Mouse (Mus musculus): ENCODE measurements around the gene Fbxw7. TPM values are rescaled to one million over a fixed set of nuclear protein-coding genes. Genes with fewer than 3 reads are reported as not detected.
A peak's percentile ranks its signal among the peaks of the same experiment; 100 is the strongest.

Gene Fbxw7
- total and polyA plus RNA-seq, 3 experiments: 28.5 to 31.3 (median 29.8) TPM

DNA sequence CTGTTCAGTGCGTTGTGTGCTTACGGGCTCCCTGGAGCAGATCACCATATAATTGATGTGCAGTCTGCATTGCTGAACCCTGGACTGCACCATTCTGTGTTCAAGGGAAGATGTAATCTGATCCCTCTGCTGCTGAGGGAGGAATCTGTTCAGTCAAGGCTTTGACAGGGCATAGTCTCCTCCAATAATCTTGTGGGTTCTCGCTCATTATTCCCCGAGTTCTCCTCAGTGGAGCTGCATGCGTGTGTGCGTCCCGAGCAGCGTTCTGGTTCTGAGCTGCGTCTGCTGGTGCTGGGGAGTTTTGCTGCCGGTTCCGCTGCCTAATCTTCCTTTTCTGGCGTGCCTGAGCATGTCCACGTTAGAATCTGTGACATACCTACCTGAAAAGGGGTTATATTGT, 137.1 kb downstream of the Fbxw7 start:
- in situ Hi-C loops (cut with MboI; ENCODE audit: low pct_ligation_motif_present, low pct_unique_long_range_greater_than_20kb, low sequenced_read_pairs): no loop called here
- TF ChIP-seq MXI1 (IDR thresholded peaks at IDR 0.05; ENCODE audit: low read depth, low read length) (0 out of 2 replicates have a peak, but pooled peaks have one; percentile 46), USF2 (conservative IDR thresholded peaks at IDR 0.05; ENCODE audit: low read depth, low read length) (no peak), TBP (conservative IDR thresholded peaks at IDR 0.05; ENCODE audit: low read depth, low read length) (peak; percentile 62), ZMIZ1 (IDR thresholded peaks at IDR 0.05; ENCODE audit: low read depth, low read length) (peak; percentile 83), GABPA (IDR thresholded peaks at IDR 0.05; ENCODE audit: insufficient replicate concordance, low read depth, low read length) (no peak), TCF12 (IDR thresholded peaks at IDR 0.05; ENCODE audit: low read depth, low read length) (peak; percentile 62), MAX (IDR thresholded peaks at IDR 0.05; ENCODE audit: low read length) (0 out of 2 replicates have a peak, but pooled peaks have one; percentile 2), BHLHE40 (IDR thresholded peaks at IDR 0.05; ENCODE audit: low read depth, low read length) (peak; percentile 24), PAX5 (IDR thresholded peaks at IDR 0.05; ENCODE audit: low read length) (no peak), MYC (IDR thresholded peaks at IDR 0.05; ENCODE audit: low read depth, low read length) (no peak; the same call in 1 of the 2 replicates), RAD21 (IDR thresholded peaks at IDR 0.05; ENCODE audit: low read depth, low read length) (no peak), CTCF (conservative IDR thresholded peaks at IDR 0.05 in 1 of 2, IDR thresholded peaks at IDR 0.05 in 1 of 2; ENCODE audit: low read depth in 2 of 2, low read length in 2 of 2) (no peak), ETS1 (conservative IDR thresholded peaks at IDR 0.05; ENCODE audit: low read depth, low read length) (no peak), E2F4 (IDR thresholded peaks at IDR 0.05; ENCODE audit: insufficient replicate concordance, low read depth, low read length) (no peak), KAT2A (IDR thresholded peaks at IDR 0.05; ENCODE audit: insufficient replicate concordance, low read length) (no peak), RCOR1 (conservative IDR thresholded peaks at IDR 0.05; ENCODE audit: low read depth, low read length) (no peak), EP300 (IDR thresholded peaks at IDR 0.05; ENCODE audit: low read length) (no peak), MEF2A (IDR thresholded peaks at IDR 0.05; ENCODE audit: borderline replicate concordance, low read depth, low read length) (peak; percentile 54; the same call in 1 of the 2 replicates), POLR2A (IDR thresholded peaks at IDR 0.05; ENCODE audit: low read depth, low read length) (peak; percentile 82), UBTF (IDR thresholded peaks at IDR 0.05; ENCODE audit: low read depth, low read length) (no peak; the same call in 1 of the 2 replicates), CHD1 (IDR thresholded peaks at IDR 0.05; ENCODE audit: low read depth, low read length) (peak; percentile 98), MAFK (IDR thresholded peaks at IDR 0.05; ENCODE audit: insufficient replicate concordance, low read length) (no peak), HCFC1 (IDR thresholded peaks at IDR 0.05; ENCODE audit: low read depth, low read length) (no peak), ZNF384 (IDR thresholded peaks at IDR 0.05; ENCODE audit: low read depth, low read length) (no peak), ELF1 (IDR thresholded peaks at IDR 0.05; ENCODE audit: low read depth, low read length) (0 out of 2 replicates have a peak, but pooled peaks have one; percentile 4), CHD2 (IDR thresholded peaks at IDR 0.05; ENCODE audit: low read length) (no peak), SMC3 (IDR thresholded peaks at IDR 0.05; ENCODE audit: low read depth, low read length) (no peak), ZC3H11A (IDR thresholded peaks at IDR 0.05; ENCODE audit: low read depth, low read length) (no peak), ZKSCAN1 (IDR thresholded peaks at IDR 0.05; ENCODE audit: borderline replicate concordance, low read depth, low read length) (no peak), IRF4 (IDR thresholded peaks at IDR 0.05; ENCODE audit: low read depth, low read length) (peak; percentile 53; the same call in 1 of the 2 replicates), SIN3A (IDR thresholded peaks at IDR 0.05; ENCODE audit: low read length) (no peak; the same call in 1 of the 2 replicates), NELFE (IDR thresholded peaks at IDR 0.05; ENCODE audit: low read depth, low read length) (peak; percentile 67), POLR2AphosphoS2 (IDR thresholded peaks at IDR 0.05; ENCODE audit: low read depth, low read length) (peak; percentile 35; the same call in 1 of the 2 replicates), NRF1 (IDR thresholded peaks at IDR 0.05; ENCODE audit: low read depth, low read length) (peak; percentile 37; the same call in 1 of the 2 replicates), JUND (conservative IDR thresholded peaks at IDR 0.05; ENCODE audit: low read depth, low read length) (no peak), JUN (IDR thresholded peaks at IDR 0.05; ENCODE audit: insufficient read depth, low read depth, low read length) (no peak), MAZ (IDR thresholded peaks at IDR 0.05; ENCODE audit: low read depth, low read length) (no peak), USF1 (IDR thresholded peaks at IDR 0.05; ENCODE audit: low read depth, low read length) (no peak)
- H3K9me3 ChIP-seq (replicated peaks; ENCODE audit: low read length): no peaks in the 10 kb centered on the region
- peaks cover 0 to 13% of the 10 kb centered on the region in 2 experiments for H3K36me3 ChIP-seq (replicated peaks in 1 of 2; ENCODE audit: control insufficient read depth in 1 of 2, insufficient read depth in 1 of 2, low read length in 1 of 2)
- peak overlapping the region; percentile 74 for H3K9ac ChIP-seq (ENCODE audit: insufficient read depth, low read depth)
- peaks cover 16% of the 10 kb centered on the region for H3K79me2 ChIP-seq (replicated peaks; ENCODE audit: control insufficient read depth, extremely low read depth, insufficient read depth, poor library complexity, severe bottlenecking)
- peak overlapping the region; percentile 95; the same call in 1 of the 2 replicates for H3K4me2 ChIP-seq (ENCODE audit: insufficient read depth, low read depth, poor library complexity, severe bottlenecking)
- H3K4me1 ChIP-seq (ENCODE audit: control insufficient read depth in 1 of 2, insufficient read depth in 2 of 2): peaks cover 2 to 18% of the 10 kb centered on the region in 2 experiments; a peak in 2 of 4 replicates
- H3K27ac ChIP-seq (ENCODE audit: insufficient read depth, low read depth): peak overlapping the region; percentile 91
- H3K27me3 ChIP-seq (replicated peaks): no peaks in the 10 kb centered on the region
- H3K4me3 ChIP-seq (replicated peaks in 1 of 3; ENCODE audit: low read depth in 2 of 3, low read length in 2 of 3, poor library complexity in 1 of 3): peak overlapping the region; percentile 51 to 70 (median 69)
- peak; percentile 71 for DNase-seq (ENCODE audit: extremely low read depth)
- dilution Hi-C loops (cut with MboI; ENCODE audit: extremely low pct_ligation_motif_present, extremely low pct_unique_long_range_greater_than_20kb, low sequenced_read_pairs): no loop called here

Measured in CH12.LX (cell line).